Mouse (Mus musculus) stomach, postnatal 0 days (tissue): ENCODE data around the gene Amigo1. TPM values are rescaled to one million over a fixed set of nuclear protein-coding genes. Genes with fewer than 3 reads are reported as not detected.

ENCODE experiments used
- ATAC-seq: fragments of 200-750 bp; cut with Nextera tagmentation; 2 replicates; pipeline ENCODE4 v1.8.0; 2017; ENCODE audit not compliant: low FRiP score, low TSS enrichment
- DNase-seq: peaks from one replicate; pipeline ENCODE4 v3.0.0-alpha.2; 2016; ENCODE audit warnings: low spot score
- H3K27ac ChIP-seq: fragments of 300-500 bp; sonication (generic); replicated peaks from 2 replicates; pipeline ENCODE4 v1.5.1; 2014; ENCODE audit warnings: mild to moderate bottlenecking, control low read depth
- H3K27me3 ChIP-seq: fragments of 300-500 bp; sonication (generic); 2 replicates; pipeline ENCODE4 v1.6.1; 2014; ENCODE audit warnings: low read length; ENCODE audit not compliant: control insufficient read depth, insufficient read depth
- H3K36me3 ChIP-seq: fragments of 300-500 bp; sonication (generic); 2 replicates; pipeline ENCODE4 v1.6.1; 2014; ENCODE audit warnings: low read length, mixed read lengths; ENCODE audit not compliant: control insufficient read depth, insufficient read depth
- H3K4me1 ChIP-seq: fragments of 300-500 bp; sonication (generic); replicated peaks from 2 replicates; pipeline ENCODE4 v1.6.1; 2014; ENCODE audit warnings: antibody characterized with exemption; ENCODE audit not compliant: control insufficient read depth, insufficient read depth
- H3K4me2 ChIP-seq: fragments of 300-500 bp; sonication (generic); replicated peaks from 2 replicates; pipeline ENCODE4 v1.6.1; 2014; ENCODE audit warnings: low read depth, mild to moderate bottlenecking, control low read depth, moderate library complexity
- H3K4me3 ChIP-seq: fragments of 300-500 bp; sonication (generic); 2 replicates; pipeline ENCODE4 v1.5.1; 2014; ENCODE audit warnings: low read depth, low read length, control low read depth
- H3K9ac ChIP-seq: fragments of 300-500 bp; sonication (generic); 2 replicates; pipeline ENCODE4 v1.6.1; 2014; ENCODE audit warnings: mild to moderate bottlenecking, low read length, control low read depth, mixed read lengths
- H3K9me3 ChIP-seq: fragments of 300-500 bp; sonication (generic); 2 replicates; pipeline ENCODE4 v1.6.1; 2016; ENCODE audit warnings: low read length; ENCODE audit not compliant: control insufficient read depth
- CTCF ChIP-seq: IDR thresholded peaks from 2 replicates; pipeline ENCODE4 v1.5.1; 2016; ENCODE audit warnings: antibody characterized with exemption, low read depth, mild to moderate bottlenecking, moderate library complexity
- EP300 ChIP-seq: optimal IDR thresholded peaks from 2 replicates; pipeline ENCODE3; 2016; ENCODE audit warnings: antibody characterized with exemption
- WGBS: fragments of 180-500 bp; shearing (Covaris S2); extraction: QIAGEN DNeasy Blood & Tissue Kit; methylation state at CpG from one replicate; pipeline ENCODE4 v1.1.7; 2014; 5-methylcytosine and 5-hydroxymethylcytosine counted together
- polyA plus RNA-seq: library from polyadenylated mRNA; unstranded; fragments of >200 nt; fragmentation: Nextera tagmentation; extraction: Ambion mirVana; gene quantifications from 2 replicates; pipeline ENCODE4 v1.2.1, GENCODE M21; 2015

Gene Amigo1
- polyA plus RNA-seq, 1 experiment from 2014 or later = 3.0 TPM

DNA sequence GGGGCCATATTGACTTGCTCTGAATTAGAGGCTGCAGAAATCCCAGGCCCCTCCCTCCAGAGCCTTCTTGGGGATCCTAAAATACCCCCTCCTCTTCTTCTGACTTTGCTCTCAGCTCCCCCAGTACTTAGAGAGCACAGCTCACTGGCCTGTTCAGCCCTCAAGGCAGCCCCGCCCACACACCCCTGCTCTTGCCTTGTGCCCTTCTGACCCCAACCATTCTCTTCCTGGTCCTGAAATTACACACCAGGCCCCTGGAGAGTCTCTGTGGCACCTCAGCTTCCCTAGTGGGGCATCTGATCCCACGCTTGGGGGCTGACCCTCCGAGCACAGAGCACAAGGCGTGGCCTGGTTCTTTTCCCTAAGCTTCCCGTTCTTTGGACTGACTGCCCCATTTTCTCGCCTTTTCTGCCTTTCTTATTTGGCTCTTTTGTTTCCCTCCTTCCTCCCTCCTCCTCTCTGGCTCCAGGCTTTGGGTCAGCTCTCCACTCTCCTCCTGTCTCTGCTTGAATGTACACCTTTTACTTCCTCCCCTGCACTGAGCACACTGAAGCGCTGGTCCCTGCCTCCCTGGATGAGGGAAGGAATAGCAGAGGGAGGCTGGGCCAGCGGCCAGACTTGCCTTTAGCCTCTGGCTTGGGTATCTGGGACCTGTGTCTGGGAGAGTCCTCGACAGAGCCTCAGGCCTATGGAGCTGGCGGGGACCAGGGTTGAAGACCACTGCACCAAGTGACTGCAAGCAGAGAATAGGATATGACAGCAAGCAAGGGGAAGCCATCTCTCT lies 20.4 kb upstream of the Amigo1 start:
- Histone ChIP-seq H3K4me3 (no peak overlapping the region), H3K4me1 (no peaks in the 10 kb centered on the region), H3K27me3 (no peaks in the 10 kb centered on the region), H3K9ac (no peak overlapping the region), H3K9me3 (no peaks in the 10 kb centered on the region), H3K36me3 (no peaks in the 10 kb centered on the region), H3K4me2 (no peak overlapping the region), H3K27ac (no peak overlapping the region)
- WGBS = 55% methylated on average over 10 of the region's 10 CpGs
- no peak for TF ChIP-seq CTCF
- TF ChIP-seq EP300 = no peak
- DNase-seq (no peak), ATAC-seq (no peak; the same call in 1 of the 2 replicates)

GRCm38 (mm10) chr3:108166486-108167211 lies 19.5 kb upstream of the Amigo1 start:
- no peaks in the 10 kb centered on the region for H3K36me3 ChIP-seq
- no peak overlapping the region for H3K9ac ChIP-seq
- H3K4me3 ChIP-seq = no peak overlapping the region
- 0 out of 2 replicates have a peak overlapping the region, but pooled peaks have one; percentile 8 for H3K27ac ChIP-seq
- H3K4me2 ChIP-seq = no peak overlapping the region
- 34% methylated on average over 8 of the region's 11 CpGs for WGBS
- TF ChIP-seq CTCF = peak; percentile 61
- no peak for TF ChIP-seq EP300
- DNase-seq (peak; percentile 40), ATAC-seq (peak; percentile 62; the same call in 1 of the 2 replicates)
- no peaks in the 10 kb centered on the region for H3K9me3 ChIP-seq
- H3K27me3 ChIP-seq = no peaks in the 10 kb centered on the region
- no peaks in the 10 kb centered on the region for H3K4me1 ChIP-seq

- Histone ChIP-seq H3K4me1 (no peaks in the 10 kb centered on the region), H3K4me3 (no peak overlapping the region), H3K27ac (no peak overlapping the region), H3K9me3 (no peaks in the 10 kb centered on the region), H3K9ac (no peak overlapping the region), H3K36me3 (no peaks in the 10 kb centered on the region), H3K4me2 (no peak overlapping the region), H3K27me3 (no peaks in the 10 kb centered on the region)
- DNase-seq (no peak), ATAC-seq (peak; percentile 24; the same call in 1 of the 2 replicates)
- TF ChIP-seq CTCF (no peak), EP300 (no peak)
- WGBS = 60% methylated on average over 14 of the region's 14 CpGs
These were observed 18.6 kb upstream of the Amigo1 start for GRCm38 (mm10) chr3:108167499-108167898.

- Histone ChIP-seq H3K9ac (no peak overlapping the region), H3K27ac (no peak overlapping the region), H3K36me3 (no peaks in the 10 kb centered on the region), H3K9me3 (no peaks in the 10 kb centered on the region), H3K4me2 (no peak overlapping the region), H3K27me3 (no peaks in the 10 kb centered on the region), H3K4me3 (no peak overlapping the region), H3K4me1 (no peaks in the 10 kb centered on the region)
- WGBS = 50% methylated on average over 3 of the region's 3 CpGs
- no peak for TF ChIP-seq EP300
- no peak for DNase-seq
- ATAC-seq = no peak
These were observed 16.9 kb upstream of the Amigo1 start for GRCm38 (mm10) chr3:108169199-108169598.

GRCm38 (mm10) chr3:108174672-108175531 lies 11.2 kb upstream of the Amigo1 start:
- H3K4me1 ChIP-seq = no peaks in the 10 kb centered on the region
- H3K4me2 ChIP-seq = peak overlapping the region; percentile 36
- whole genome bisulfite sequencing = 31% methylated on average over 14 of the region's 14 CpGs
- no peaks in the 10 kb centered on the region for H3K36me3 ChIP-seq
- H3K9me3 ChIP-seq = no peaks in the 10 kb centered on the region
- H3K27ac ChIP-seq = peak overlapping the region; percentile 61
- no peak overlapping the region for H3K4me3 ChIP-seq
- TF ChIP-seq EP300 (no peak), CTCF (no peak)
- no peaks in the 10 kb centered on the region for H3K27me3 ChIP-seq
- H3K9ac ChIP-seq = no peak overlapping the region
- ATAC-seq (peak; percentile 42; the same call in 1 of the 2 replicates), DNase-seq (no peak)
